Mouse (Mus musculus) thymus, postnatal 0 days (tissue): ENCODE measurements around the gene Rsph14. TPM values are rescaled to one million over a fixed set of nuclear protein-coding genes. Genes with fewer than 3 reads are reported as not detected.

Experiments used
- DNase-seq: peaks from one replicate; pipeline ENCODE4 v3.0.0-alpha.2; 2015; ENCODE audit warnings: low spot score
- polyA plus RNA-seq: library from polyadenylated mRNA; unstranded; fragments of >200 nt; fragmentation: Nextera tagmentation; extraction: Ambion mirVana; gene quantifications from 2 replicates; pipeline ENCODE4 v1.2.1, GENCODE M21; 2015

Rsph14 gene
- polyA plus RNA-seq, 1 experiment from 2014 or later, result 0.55 TPM

DNA sequence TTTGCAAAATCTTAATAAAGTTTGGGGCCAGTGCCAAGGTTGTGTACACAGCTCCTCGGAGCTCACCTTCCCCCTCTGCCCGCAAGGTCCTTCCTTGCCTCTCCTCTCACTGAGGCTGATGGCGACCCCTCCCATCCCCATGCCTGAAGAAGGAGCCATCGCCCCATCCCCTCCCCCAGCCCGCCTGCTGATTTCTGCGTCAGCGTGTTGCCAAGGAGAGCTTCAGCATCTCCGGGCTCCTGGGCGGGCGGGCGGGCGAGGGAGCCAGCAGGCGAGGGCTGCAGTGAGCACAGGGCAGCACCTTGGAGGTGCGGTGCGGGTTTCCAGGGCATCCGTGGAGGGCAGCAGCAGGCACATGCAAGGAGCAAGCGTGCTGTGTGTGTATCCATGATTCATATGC lies 37.0 kb downstream of the Rsph14 start:
- no peak for DNase-seq

DNA sequence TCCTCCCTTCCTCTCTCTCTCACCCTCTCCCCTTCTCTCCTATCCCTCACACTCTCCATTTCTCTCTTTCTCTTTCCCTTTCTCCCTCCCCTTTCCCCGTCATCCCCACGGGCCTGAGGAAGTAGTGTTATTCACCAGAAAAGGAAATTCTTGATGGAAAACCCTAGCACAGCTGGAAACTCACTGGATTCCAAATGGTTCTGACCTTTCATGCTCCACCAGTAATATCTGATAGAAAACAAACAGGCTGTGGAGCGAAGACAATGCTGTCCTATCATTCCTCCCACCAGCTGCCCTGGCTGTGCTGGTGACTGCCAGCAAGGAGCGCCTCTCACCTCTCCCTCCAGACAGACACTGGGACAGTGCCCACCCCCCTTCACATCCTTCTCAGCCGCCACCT lies 37.5 kb downstream of the Rsph14 start:
- no peak for DNase-seq

DNA sequence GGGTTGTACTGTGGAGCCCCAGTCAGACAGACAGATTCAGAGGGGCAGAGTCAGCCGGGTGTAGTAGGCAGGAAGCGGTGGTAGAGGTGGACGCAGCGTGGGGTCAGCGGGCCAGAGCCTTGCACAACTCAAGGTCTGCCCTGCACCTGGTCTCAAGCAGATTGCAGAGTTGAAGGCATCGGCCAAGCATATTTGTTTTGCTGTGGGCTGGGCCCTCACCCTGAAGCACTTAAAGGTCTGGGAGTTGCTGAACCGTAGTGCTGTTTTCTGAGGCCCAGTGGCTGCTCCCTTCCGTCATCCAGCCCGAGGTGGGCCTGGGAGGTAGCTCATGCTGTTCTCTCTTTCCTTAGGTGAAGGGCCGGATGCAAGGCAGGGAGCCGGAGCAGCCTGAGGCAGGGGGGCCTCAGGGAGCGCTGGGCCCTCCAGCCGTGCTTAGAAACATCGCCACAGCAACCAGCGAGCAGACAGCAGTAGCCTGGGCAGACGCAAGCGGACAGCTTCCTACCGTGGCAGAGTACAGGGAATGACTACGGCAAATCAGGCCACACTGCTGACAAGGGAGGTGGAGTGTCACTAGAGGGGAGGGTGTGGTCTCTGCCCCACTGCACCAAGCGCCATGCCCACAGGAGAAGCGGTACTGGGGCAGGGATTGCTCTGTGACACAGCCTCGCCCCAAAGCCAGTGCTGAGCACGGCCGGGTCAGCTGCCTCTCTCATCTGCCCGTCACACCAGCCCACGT lies 41.6 kb downstream of the Rsph14 start:
- DNase-seq, result no peak

DNA sequence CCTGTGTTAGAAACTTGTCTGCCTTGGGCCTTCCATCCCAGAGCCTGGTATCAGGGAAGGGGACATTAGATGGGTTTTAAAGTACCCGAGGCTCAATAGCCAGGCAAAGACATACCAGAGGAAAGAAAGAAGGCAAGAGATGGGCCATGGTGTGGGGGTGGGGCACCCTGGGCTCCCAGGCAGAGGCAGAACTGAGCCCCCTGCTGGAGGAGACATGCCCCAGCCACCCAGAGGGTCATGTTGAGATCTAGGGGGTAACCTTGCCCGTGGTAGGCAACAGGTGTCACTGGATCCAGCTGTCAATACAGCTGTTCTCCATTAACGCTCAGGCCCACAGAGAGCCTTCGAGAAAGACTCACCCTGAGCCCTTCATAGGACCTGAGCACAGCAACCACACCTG lies 42.6 kb downstream of the Rsph14 start:
- no peak for DNase-seq

DNA sequence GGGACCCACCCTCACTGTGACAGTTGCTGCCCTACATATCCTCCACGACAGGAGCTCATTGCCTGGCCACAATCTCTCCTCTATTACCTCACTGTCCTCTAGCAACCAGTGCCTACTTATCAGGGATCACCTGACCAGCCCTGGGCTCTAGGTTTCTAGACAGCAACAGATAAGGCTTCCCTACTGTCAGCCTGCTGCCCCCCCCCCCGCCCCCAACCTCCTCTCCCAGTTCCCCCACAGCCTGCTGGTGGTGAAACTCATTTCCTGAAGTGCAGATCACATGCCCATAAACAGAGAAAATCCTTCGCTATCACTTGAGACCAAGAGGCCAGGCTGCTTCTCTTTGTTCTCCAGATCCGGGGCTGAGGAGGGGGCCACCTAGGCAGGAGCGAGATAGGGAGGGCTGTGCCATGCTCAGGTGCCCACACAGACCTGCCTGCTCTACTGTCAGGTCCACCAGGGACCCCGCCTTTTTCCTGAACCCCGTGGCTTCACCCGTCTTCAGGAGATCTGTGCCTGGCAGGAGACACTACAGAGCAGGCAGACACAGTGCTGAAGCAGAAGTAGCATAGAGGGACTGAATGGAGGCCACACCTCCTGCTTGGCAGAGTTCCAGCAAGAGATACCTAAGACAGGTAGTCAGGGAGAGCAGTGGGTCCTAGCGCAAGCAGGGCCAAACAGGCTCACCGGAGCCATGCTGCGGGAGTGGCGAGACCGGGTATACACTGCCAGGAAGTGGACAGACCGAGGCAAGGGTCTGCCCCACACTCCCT lies 44.5 kb downstream of the Rsph14 start:
- DNase-seq, result no peak

DNA sequence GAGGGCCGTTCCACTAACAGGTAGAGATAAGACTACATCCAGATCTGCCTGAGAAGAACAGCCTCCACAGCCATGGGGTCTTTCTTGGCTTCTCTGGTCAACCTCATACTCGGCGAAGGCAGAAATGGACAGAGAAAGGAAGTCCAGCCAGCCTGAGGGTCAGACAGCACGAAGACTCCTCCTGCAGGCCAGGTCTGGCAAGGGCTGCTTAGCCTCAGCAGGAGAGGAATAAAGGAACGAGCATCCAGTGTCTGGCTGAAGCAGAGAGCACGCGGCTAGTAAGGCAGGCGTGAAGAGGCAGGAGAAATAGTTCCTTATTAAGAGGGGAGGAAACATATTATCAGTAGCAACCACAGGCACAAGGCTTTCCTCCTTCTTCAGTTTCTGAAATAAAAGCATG lies 49.2 kb downstream of the Rsph14 start:
- DNase-seq, result no peak

DNA sequence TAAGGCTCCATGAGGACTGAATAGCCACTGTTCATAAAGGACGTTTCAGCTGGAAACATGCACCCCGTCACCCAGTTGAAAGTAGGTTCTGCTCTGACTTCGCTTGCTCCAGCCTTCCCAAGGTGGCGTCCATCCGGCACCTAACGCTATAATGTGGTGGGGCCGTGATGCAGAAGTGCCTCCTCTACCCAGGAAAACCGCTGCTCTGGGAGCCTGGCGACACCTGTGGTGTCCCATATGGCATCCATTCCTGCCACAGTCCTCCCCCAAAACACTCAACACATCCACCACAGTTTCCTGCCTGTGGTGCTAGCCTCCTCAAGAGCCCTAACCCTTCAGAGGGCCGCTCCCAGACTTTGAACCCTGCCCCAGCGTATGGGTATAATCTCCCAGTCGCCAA lies 51.2 kb downstream of the Rsph14 start:
- no peak for DNase-seq

DNA sequence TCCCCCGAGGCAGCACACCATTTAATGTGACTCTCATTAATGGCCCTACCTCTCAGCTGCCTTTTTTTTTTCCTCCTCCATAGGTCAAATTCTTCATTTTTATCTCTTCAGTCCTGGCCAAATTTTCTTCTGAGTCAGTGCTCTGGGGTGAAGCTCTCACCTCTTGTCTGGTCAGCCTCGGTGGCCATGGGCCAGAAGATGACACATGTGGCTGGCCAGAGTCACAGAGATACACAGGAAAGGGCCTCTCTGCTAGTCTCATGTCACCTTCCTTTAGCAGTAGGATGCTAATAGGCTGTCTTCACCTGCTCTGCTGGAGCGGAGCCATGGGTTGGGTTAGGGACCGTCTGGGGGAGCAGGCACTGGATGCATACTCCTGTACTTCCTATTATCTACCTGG lies 54.3 kb downstream of the Rsph14 start:
- no peak for DNase-seq

DNA sequence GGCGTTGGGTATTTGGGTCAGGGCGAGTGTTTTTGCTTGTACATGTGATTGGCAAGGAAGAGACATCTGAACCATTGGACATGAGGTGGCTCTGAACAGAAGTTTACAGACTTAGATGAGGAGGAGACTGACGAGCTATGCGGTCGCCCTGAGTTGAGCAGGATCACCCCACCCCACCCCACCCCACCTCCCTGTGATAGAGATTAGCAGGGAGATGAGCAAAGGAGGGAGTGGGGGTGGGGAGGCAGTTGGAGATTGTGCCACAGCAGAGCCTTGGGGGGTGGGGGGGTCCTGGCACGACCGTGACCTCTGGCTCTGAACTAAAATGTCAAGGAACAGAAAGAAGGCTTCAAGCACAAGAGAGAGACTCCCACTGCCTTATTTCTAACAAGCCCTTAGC lies 56.0 kb downstream of the Rsph14 start:
- DNase-seq, result no peak

DNA sequence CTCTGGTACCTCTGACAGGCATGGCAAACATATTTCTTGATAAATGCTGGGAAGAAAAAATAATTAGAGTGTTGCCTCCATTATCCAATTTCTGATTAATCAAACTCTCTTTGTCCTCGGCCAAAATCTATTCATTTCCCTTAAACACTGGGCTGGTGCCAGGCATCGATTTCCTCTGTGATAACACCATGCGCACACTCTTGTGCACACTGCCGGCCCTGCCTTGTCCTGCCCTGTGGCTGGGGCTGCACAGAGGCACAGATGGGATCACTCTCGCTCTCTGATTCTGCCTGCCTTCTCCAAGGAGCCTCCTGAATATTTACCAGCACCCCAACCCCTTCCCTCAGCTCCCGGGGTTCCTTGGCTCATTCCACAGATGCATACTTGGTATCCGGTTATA lies 56.8 kb downstream of the Rsph14 start:
- DNase-seq, result no peak

DNA sequence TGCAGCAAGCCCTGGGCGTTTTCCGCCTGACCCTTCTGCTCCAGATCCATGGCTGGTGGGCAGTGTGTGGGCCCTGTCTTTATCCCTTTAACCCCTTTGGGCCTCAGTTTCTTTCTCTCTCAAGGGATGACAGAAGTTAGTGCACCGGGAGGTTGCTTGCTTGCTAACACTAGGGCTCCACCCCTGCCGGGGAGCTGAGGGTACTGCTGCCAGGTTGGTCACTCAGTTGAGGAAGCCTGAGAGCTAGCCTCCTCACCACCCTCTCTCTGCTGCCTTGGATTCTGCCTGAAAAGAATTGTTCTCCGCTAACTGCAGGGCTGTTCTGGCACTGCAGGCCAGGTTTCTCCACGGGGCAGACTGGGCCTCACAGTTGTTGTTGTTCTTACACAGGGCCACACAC lies 59.4 kb downstream of the Rsph14 start:
- DNase-seq, result no peak

DNA sequence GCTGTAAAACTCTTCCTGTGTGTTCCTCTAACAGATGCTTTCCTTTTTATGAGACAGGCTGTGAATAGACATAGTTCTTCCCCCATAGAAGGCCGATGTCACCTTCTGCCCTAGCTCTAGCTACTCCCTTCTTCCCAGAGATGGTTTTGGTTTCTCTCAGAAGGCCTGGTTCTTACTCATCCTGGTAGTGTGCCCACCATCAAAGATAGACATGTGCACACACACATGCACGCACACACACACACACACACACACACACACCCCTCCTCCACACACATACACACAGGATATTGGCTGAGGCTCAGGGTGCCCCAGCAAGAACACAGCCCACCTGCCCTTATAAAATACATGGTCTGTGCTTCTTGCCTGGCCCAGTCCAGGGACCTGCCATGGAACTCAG lies 63.1 kb downstream of the Rsph14 start:
- no peak for DNase-seq

DNA sequence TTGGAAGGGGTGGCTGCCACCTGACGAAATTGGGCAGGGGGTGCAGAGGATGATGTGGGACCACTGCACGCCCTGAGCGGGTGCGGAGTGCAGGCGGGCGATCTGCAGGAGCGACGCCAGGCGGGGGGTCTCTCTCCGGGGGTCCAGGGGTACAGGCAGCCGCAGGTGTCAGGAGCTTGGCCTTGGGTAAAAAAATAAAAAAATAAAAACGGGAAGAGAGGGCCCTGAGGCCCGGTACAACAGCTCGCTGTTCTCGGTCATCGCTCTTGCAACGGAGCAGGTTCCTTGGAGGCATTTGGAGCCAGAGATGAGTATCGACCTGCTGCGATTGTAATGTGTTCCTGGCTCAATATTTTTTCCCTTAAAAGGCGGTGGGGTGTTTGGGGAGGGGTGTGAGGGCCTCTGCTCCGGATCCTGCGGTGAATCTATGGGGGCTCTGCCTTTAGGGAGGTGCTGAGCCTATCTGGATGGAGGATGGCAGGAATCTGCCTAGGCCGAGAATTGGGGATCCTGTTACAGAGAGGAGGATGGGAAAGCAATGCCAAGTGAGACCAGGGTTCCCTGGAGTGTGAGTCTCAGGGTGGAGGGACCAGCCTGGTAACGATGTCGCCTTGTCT lies 64.6 kb downstream of the Rsph14 start:
- no peak for DNase-seq

DNA sequence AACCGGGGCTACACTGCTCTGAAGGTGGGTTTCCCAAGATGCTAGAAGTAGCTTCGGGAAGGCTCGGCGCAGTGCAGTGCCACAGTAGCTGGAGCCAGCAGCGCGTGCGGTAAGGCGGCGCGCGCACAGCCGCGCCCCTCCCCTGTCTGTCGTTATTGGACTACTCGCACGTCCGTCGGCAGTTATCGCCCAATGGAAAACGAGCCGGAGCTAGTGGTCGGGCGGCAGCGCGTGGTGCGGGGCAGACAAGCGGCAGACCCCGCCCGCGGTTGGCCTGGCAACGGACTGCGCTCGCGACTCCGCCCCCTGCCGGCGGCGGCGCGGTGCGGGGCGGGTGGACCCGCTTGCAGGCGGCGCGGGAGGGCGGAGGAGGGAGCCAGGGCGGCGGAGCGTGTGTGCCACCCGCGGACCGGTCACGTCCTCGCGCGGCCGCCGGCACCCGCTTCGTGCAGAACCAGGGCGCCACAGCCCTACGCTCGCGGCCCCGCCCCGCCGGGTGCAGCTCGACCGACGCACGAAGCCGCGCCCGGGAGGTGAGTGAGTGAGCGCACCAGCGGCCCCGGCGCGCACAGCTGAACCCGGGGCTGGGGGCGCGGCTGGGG lies 65.4 kb downstream of the Rsph14 start, which contains the start of gene Gnaz:
Gnaz (plus strand) TSS at position 328 of the 602 bp plus-strand sequence.
- DNase-seq, result peak; percentile 95

DNA sequence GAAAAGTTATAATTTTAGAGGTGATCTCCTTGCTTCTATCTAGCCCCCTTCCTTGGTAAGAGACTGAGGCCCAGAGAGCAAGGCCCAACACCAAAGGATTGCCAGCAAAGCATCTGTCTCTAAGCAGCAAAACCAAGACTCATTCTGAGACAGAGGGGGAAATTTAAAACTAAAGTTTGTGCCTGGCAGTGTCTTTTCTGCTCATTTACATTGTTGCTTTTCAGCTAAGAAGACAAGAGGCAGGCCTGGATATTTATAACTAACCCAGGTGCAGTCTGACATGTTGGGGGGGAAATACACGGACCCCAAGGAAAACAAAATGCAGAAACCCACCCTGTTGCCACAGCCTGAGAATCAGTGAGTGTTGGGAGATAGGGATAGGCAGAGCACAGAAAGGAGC lies 68.0 kb downstream of the Rsph14 start:
- no peak for DNase-seq

DNA sequence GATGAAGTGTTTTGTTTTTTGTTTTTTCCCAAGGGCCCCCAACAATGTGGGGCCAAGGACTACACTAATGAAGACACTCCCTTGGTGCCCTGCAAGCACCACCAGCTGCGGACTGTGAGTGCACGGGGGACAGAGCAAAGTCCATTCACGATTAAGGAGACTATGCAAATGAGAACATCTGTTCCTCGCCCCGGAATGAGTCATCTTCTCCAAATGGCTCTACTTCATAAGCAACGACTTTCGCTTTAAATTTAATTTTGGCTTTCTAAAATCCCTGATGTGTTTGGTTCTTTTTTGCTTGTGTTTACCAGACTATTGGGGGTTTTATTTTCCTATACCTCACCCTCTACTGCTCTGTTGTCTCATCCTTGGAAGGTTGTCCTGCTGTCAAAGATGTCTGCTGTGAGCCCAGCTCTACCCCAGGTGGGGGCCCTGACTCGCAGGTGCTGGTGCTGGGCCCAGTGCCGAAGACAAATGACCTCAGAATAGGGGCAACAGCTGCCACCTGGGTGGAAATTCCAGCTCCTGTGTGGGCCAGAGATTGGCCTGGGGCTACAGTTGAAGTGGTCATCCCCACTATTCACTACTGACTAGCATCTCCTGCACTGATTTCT lies 79.4 kb downstream of the Rsph14 start:
- no peak for DNase-seq

DNA sequence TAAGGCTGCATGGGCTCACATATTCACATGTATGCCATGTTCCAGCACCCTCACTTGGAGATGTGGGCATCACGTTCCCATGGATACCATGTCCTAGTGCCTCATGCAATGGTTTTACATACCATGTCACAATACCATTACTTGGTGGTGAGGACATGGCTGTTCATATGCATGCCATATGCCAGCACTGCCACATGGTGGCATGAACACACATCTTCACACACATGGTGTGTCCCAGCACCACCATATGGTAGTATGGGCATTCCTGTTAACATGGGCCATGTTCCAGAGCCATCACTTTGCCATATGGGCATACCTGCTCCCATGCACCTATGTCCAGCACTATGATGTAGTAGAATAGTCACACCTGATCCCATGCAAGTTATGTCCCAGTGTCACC lies 91.6 kb downstream of the Rsph14 start:
- DNase-seq, result no peak

DNA sequence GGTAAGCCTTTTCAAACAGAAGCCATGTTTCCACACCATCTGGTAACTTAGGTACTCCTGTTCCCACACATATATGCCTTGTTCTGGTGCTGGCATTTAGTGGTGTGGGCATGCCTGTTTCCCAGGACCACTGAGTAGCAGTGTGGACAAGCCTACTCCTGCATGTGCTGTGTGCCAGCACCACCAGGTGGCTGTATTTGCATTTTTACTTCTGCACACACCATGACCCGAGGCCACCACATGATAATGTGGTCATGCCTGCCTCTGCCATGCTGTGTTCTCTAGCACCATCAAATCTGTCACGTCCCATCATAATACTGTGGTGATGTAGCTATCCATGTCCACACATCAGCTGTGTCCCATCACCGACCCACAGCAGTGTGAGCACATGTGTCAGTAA lies 93.1 kb downstream of the Rsph14 start:
- DNase-seq, result no peak

DNA sequence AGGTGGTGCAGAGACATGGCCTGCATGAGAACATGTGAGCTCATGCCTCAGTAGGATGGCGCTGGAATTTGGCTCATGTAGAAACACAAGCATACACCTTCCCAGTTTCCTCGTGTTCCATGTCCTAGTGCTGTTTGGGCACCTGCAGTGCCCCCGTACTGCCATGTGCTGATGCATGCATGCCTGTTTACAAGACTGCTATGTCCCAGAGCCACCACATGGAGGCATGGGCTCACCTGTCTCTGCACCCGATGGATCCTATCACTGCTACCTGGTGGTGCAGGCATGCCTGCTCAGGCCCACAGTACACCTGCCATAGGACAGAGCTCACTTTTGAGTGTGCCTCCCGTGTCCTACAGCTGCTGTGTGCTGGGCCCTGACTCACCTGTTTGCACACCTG lies 94.0 kb downstream of the Rsph14 start:
- no peak for DNase-seq

DNA sequence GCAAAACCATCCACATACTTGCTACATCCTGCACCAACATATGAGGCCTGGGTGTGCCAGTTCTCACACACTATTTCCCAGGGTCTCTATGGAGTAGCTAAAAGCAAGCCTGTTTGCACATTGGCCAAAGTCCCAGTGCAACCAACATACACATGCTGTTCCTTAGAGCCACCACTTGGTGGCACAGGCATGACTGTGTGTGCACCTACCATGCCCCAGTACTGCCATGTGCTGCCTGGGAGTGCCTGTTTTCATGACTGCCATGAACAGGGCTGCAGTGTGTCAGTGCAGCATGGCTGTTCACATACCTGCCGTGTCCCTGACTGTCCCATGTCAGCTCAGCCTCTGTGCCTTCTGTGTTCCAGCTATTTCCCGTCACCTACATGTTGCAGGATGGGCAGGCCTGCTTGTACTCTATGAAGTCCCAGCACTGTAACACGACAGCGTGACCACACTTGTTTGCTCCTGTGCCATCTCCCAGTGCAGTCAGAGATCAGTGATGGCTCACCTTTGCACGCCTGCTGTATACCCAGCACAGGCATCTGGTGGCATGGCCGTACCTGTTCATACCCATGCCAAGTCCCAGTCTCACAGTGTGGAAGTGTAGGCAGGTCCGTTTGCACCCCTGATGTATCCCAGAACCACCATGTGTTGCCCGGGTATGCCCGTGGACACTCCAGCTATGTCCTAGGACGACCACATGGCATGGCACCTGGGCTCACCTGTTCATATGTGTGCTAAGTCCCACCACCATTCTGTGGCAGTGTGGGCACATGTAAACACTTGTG lies 95.2 kb downstream of the Rsph14 start:
- DNase-seq, result peak; percentile 32

DNA sequence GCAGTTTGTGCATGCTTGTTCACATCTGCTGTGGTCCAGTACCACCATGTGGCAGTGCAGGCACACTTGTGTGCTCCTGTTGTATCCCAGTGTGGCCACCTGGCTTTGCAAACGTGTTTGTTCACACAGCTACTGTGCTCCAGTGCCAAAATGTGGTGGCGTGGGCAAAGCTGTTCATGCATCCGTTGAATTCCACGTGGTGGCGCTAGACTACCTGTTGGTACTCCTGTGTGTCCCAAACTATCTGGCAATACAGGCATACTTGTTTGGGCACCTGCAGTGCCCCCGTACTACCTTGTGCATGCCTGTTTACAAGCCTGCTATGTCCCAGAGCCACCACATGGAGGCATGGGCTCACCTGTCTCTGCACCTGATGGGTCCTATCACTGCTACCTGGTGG lies 97.4 kb downstream of the Rsph14 start:
- no peak for DNase-seq
